Mouse (Mus musculus) E14TG2a.4 (cell line): ENCODE data around the gene Robo1.

Source experiments
- CTCF ChIP-seq: conservative IDR thresholded peaks from 2 replicates; pipeline ENCODE4 v1.5.1; 2014; ENCODE audit warnings: low read length
- NANOG ChIP-seq: IDR thresholded peaks from 2 replicates; pipeline ENCODE4 v1.6.1; 2014; ENCODE audit warnings: borderline replicate concordance, low read length, mixed read lengths
- POU5F1 ChIP-seq: IDR thresholded peaks from 2 replicates; pipeline ENCODE4 v1.6.1; 2014; ENCODE audit warnings: low read length, borderline replicate concordance

DNA sequence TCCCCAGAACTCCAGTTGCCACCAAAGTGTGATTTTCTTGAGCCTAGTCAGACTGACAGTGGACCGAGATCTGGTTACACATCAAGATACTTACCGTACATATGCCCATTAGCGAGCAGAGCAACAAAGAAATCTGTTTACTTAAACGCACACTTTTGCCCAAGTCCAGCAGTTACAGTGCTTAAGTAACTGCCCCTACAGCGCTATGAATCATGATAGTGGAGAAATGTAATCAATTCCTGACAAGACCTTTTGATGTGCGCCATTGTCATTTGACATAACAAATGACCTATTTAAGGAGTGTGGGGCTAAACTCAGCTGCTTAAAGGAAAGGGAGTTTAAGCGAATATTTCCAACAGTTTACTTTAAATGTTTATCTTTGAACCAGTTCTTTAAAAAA, 104.8 kb downstream of the Robo1 start:
- TF ChIP-seq CTCF (no peak), POU5F1 (no peak), NANOG (no peak)
